Mouse (Mus musculus) liver, embryonic 11.5 days (tissue): ENCODE measurements around the gene Tmem44. TPM values are rescaled to one million over a fixed set of nuclear protein-coding genes. Genes with fewer than 3 reads are reported as not detected.

Experiments used
- ATAC-seq: fragments of 200-750 bp; cut with Nextera tagmentation; replicated peaks from 2 replicates; pipeline ENCODE4 v1.8.0; 2017; ENCODE audit warnings: moderate number of reproducible peaks, mild to moderate bottlenecking, moderate TSS enrichment, moderate library complexity; ENCODE audit not compliant: low FRiP score
- DNase-seq: peaks from one replicate; pipeline ENCODE4 v3.0.0-alpha.2; 2017; ENCODE audit warnings: low spot score
- H3K27ac ChIP-seq: fragments of 300-500 bp; sonication (generic); 2 replicates; pipeline ENCODE4 v1.5.1; 2014; ENCODE audit warnings: mild to moderate bottlenecking, low read depth, low read length, control low read depth
- H3K27me3 ChIP-seq: fragments of 300-500 bp; sonication (generic); replicated peaks from 2 replicates; pipeline ENCODE4 v1.6.1; 2014; ENCODE audit warnings: low read length, mixed read lengths; ENCODE audit not compliant: control insufficient read depth, insufficient read depth
- H3K36me3 ChIP-seq: fragments of 300-500 bp; sonication (generic); 2 replicates; pipeline ENCODE4 v1.6.1; 2014; ENCODE audit warnings: mild to moderate bottlenecking, low read length, moderate library complexity, mixed read lengths; ENCODE audit not compliant: control insufficient read depth, insufficient read depth
- H3K4me1 ChIP-seq: fragments of 300-500 bp; sonication (generic); replicated peaks from 2 replicates; pipeline ENCODE4 v1.6.1; 2014; ENCODE audit warnings: low read length, mixed read lengths; ENCODE audit not compliant: control insufficient read depth, insufficient read depth
- H3K4me2 ChIP-seq: fragments of 300-500 bp; sonication (generic); 2 replicates; pipeline ENCODE4 v1.6.1; 2014; ENCODE audit warnings: mild to moderate bottlenecking, control low read depth, moderate library complexity
- H3K4me3 ChIP-seq: fragments of 300-500 bp; sonication (generic); 2 replicates; pipeline ENCODE4 v1.5.1; 2014; ENCODE audit warnings: low read depth, low read length, control low read depth
- H3K9ac ChIP-seq: fragments of 300-500 bp; sonication (generic); 2 replicates; pipeline ENCODE4 v1.6.1; 2014; ENCODE audit warnings: low read depth, low read length, control low read depth
- H3K9me3 ChIP-seq: fragments of 300-500 bp; sonication (generic); 2 replicates; pipeline ENCODE4 v1.6.1; 2016; ENCODE audit warnings: low read length, inconsistent platforms, mixed read lengths; ENCODE audit not compliant: control insufficient read depth
- WGBS: fragments of 180-500 bp; shearing (Covaris S2); extraction: QIAGEN DNeasy Blood & Tissue Kit; methylation state at CpG from one replicate; pipeline ENCODE4 v1.1.7; 2014; 5-methylcytosine and 5-hydroxymethylcytosine counted together
- polyA plus RNA-seq: library from polyadenylated mRNA; unstranded; fragments of >200 nt; fragmentation: Nextera tagmentation; extraction: Ambion mirVana; gene quantifications from 2 replicates; pipeline ENCODE4 v1.2.1, GENCODE M21; 2014

The Tmem44 gene
- polyA plus RNA-seq, 1 experiment from 2014 or later, result 3.5 TPM

DNA sequence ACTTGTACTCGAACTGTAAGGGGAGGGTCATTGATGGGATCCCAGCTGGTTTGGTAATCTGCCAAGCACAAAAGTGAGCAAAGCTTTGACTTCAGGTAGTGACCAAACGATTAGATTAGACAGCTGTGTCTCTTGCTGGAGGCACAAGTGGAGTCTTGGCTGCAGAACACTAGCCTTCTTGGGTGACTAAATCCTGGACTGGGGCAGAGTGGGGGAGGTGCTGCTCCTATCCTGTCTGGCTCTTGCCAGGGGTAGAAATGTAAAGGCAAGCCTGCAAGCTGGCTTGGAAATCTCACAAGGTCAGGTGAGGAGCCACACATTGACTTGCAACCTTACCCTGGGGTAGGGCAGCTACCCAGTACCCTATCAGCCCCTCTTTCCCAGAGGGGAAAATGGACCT, 59.9 kb downstream of the Tmem44 start:
- H3K36me3 ChIP-seq, result no peaks in the 10 kb centered on the region
- no peak overlapping the region for H3K27ac ChIP-seq
- H3K4me3 ChIP-seq, result no peak overlapping the region
- peaks cover 4% of the 10 kb centered on the region; the same call in 1 of the 2 replicates for H3K27me3 ChIP-seq
- DNase-seq (no peak), ATAC-seq (no peak)
- no peaks in the 10 kb centered on the region for H3K4me1 ChIP-seq
- no peaks in the 10 kb centered on the region for H3K9me3 ChIP-seq
- 59% methylated on average over 2 of the region's 2 CpGs for WGBS
- no peak overlapping the region for H3K9ac ChIP-seq
- H3K4me2 ChIP-seq, result no peak overlapping the region

DNA sequence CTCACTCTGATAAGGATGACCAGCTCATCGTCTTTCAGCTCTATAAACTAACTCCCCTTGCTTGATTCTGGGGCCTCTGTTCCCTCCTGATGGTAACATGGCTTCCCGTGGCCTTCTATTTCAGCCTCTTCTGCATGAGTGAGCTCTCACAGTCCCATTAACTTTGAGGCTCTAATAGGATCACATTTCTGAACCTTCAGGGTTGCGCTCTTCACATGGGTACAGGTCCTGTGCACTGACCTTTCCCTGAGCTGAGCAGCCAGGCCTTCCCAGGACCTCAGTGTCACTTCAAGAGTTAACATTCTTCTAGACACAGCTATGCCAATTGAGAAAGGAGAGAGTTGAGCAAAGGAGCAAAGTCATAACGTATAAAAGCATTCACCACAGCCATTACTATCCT, 60.3 kb downstream of the Tmem44 start:
- no peak for DNase-seq

DNA sequence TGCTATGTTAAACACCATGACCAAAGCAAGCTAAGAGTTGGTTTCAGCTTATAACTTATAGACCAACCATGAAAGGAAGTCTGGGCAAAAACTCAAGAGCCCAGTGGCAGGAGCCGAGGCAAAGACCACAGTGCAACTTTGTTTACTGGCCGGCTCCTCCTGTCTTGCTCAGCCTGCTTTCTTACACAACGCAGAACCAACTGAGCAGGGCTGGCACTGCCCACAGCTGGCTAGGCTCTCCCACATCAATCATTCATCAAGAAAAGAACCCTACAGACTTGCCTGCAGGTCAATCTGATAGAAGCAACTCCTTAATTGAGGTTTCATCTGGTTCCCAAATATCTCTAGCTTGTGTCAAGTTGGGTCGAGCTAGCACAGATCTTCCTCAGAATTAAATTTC, 61.0 kb downstream of the Tmem44 start:
- Histone ChIP-seq H3K36me3 (no peaks in the 10 kb centered on the region), H3K4me1 (no peaks in the 10 kb centered on the region), H3K4me3 (no peak overlapping the region), H3K27ac (no peak overlapping the region), H3K9me3 (no peaks in the 10 kb centered on the region), H3K4me2 (no peak overlapping the region), H3K27me3 (peaks cover 4% of the 10 kb centered on the region; the same call in 1 of the 2 replicates), H3K9ac (no peak overlapping the region)
- 68% methylated on average over 4 of the region's 4 CpGs for WGBS
- DNase-seq (no peak), ATAC-seq (no peak)

More for the DNA sequence above, 60.3 kb downstream of the Tmem44 start:
- no peak overlapping the region for H3K4me2 ChIP-seq
- no peak overlapping the region for H3K27ac ChIP-seq
- no peaks in the 10 kb centered on the region for H3K9me3 ChIP-seq
- no peak overlapping the region for H3K9ac ChIP-seq
- peaks cover 4% of the 10 kb centered on the region; the same call in 1 of the 2 replicates for H3K27me3 ChIP-seq
- no peak for ATAC-seq
- 70% methylated on average over 4 of the region's 4 CpGs for WGBS
- no peak overlapping the region for H3K4me3 ChIP-seq
- no peaks in the 10 kb centered on the region for H3K36me3 ChIP-seq
- no peaks in the 10 kb centered on the region for H3K4me1 ChIP-seq

DNA sequence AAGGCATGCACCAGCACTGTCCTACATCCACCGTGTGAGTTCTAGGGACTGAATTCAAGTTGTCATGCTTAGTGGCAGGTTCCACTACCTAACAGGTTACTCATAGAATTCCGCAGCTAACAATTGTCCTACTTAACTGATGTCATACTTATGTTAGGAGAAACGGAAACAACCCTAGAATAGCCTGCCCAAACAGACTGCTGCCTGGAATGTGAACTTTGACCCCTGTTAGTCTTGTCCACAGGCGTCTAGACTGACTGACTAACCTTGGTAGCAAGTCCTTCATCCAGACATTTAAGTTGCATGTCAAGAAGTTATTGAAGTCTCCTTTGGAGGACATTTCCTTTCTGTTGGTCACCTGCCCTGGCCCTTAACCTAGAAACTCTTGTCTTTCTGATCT, 64.1 kb downstream of the Tmem44 start:
- H3K9me3 ChIP-seq, result no peaks in the 10 kb centered on the region
- H3K4me2 ChIP-seq, result no peak overlapping the region
- no peak overlapping the region for H3K4me3 ChIP-seq
- no peak for ATAC-seq
- no peak for DNase-seq
- no peaks in the 10 kb centered on the region; the same call in none of the 2 replicates for H3K27me3 ChIP-seq
- H3K36me3 ChIP-seq, result no peaks in the 10 kb centered on the region
- WGBS, result 65% methylated on average over 4 of the region's 4 CpGs
- no peaks in the 10 kb centered on the region for H3K4me1 ChIP-seq
- no peak overlapping the region for H3K9ac ChIP-seq
- no peak overlapping the region for H3K27ac ChIP-seq

DNA sequence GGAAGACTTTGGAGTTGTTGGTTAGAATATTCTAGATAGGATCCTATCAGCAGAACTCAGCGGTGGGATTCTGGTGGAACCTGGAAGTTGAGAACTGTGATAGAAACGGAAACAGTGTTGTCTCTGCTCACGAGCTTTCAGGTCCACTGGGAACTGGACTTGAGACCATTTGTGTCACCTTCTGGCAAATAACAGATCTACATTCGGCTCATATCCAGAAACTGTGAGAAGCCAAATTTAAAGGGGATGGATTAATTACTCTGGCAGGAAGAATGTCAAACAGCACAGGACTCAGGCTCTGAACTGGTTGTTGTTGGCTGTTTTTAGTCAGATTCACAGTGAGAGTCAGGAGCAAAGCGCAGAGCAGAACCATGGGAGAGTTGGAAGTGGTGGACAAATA, 72.9 kb downstream of the Tmem44 start:
- Histone ChIP-seq H3K27me3 (no peaks in the 10 kb centered on the region; the same call in none of the 2 replicates), H3K4me3 (no peak overlapping the region), H3K4me2 (no peak overlapping the region), H3K9me3 (no peaks in the 10 kb centered on the region), H3K27ac (no peak overlapping the region), H3K36me3 (no peaks in the 10 kb centered on the region), H3K4me1 (no peaks in the 10 kb centered on the region), H3K9ac (no peak overlapping the region)
- DNase-seq (no peak), ATAC-seq (no peak)
- WGBS, result 75% methylated on average over 5 of the region's 5 CpGs

DNA sequence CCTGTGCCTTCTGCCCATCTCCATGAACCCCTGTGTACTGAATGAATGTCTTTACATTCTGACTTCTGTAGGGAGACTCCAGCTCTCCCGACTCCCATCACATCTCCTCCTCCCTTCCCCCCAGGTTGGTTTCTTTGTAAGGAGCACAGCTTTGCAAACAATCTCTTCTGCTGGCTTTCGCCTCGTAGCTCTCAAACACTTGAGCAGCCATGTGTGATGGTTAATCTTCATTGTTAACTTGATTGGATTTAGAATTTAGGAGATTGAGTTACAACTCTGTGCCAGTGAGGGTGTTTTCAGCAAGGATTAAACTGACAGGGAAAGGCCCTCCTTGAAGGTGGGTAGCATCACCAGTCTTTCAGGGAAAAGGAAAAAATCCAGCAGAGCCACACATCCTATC, 73.6 kb downstream of the Tmem44 start:
- H3K36me3 ChIP-seq, result no peaks in the 10 kb centered on the region
- H3K4me2 ChIP-seq, result no peak overlapping the region
- H3K9me3 ChIP-seq, result no peaks in the 10 kb centered on the region
- no peak overlapping the region for H3K27ac ChIP-seq
- 71% methylated on average over 3 of the region's 3 CpGs for WGBS
- no peak for ATAC-seq
- H3K27me3 ChIP-seq, result no peaks in the 10 kb centered on the region; the same call in 1 of the 2 replicates
- no peak overlapping the region for H3K4me3 ChIP-seq
- no peak overlapping the region for H3K9ac ChIP-seq
- DNase-seq, result no peak
- no peaks in the 10 kb centered on the region for H3K4me1 ChIP-seq

DNA sequence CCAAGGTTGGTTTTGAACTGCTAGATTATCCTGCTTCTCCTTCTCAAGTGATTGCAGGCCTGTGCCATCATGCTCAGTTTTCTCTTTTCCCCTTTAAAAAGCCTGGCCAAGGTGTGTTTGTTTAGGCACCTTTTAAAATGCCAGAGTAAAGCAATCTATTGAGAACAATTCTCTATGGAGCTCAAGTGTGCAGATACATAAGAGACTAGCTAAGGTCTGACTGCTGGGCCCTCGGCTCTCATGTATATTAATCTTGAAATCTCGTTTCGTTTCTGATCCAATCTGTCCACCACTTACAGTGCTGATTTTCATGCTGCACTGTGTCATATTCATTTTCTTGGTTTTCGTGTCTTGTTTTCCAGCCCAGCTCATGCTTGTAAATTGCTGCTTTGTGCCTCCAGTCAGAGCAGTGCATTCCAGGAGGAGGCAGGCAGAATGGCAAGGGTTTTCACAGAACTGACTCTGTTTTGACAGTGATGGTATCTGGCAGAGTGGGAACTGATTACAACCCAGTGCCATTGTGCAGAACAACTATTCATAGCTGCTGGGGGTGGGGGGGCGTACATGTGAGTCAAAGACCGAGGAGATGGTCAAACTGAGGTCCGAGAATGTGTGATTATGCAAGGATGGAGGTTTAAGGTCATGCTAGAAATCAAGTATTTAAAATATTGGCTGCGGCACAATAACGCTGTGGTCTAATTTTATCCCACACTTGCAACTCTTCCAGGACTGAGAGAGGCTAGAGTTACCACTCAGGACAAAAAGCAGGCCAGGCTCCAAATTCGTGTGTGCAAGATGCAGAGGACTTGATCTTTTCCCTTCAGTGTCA, 74.8 kb downstream of the Tmem44 start:
- H3K4me3 ChIP-seq, result no peak overlapping the region
- no peaks in the 10 kb centered on the region for H3K36me3 ChIP-seq
- no peak for DNase-seq
- no peaks in the 10 kb centered on the region; the same call in 1 of the 2 replicates for H3K27me3 ChIP-seq
- H3K27ac ChIP-seq, result no peak overlapping the region
- H3K9me3 ChIP-seq, result peaks cover 3% of the 10 kb centered on the region; the same call in 1 of the 2 replicates
- 69% methylated on average over 10 of the region's 10 CpGs for WGBS
- no peak for ATAC-seq
- H3K4me1 ChIP-seq, result no peaks in the 10 kb centered on the region
- H3K4me2 ChIP-seq, result no peak overlapping the region
- H3K9ac ChIP-seq, result no peak overlapping the region

DNA sequence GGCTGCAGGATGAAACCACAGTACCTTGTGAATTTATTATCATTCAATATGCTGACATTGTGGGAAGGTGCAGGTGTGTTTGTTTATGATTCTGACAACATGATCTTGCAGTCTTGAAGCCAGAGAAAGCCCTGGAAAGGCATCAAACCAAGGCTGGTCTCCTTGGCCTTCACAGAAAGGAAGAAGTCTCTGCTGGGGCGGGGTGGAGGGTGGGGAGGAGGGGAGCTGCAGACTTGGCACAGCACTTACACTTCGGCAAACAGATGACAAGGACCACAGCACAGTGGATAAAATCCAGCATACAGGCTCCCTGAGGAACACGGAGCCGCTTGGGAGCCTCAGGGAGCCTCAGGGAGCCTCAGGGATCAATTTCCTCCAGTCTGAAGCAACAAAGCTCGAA, 78.2 kb downstream of the Tmem44 start:
- 76% methylated on average over 5 of the region's 5 CpGs for WGBS
- no peaks in the 10 kb centered on the region for H3K36me3 ChIP-seq
- DNase-seq (no peak), ATAC-seq (no peak)
- H3K27me3 ChIP-seq, result no peaks in the 10 kb centered on the region; the same call in 1 of the 2 replicates
- no peak overlapping the region for H3K27ac ChIP-seq
- no peak overlapping the region for H3K9ac ChIP-seq
- peaks cover 3% of the 10 kb centered on the region; the same call in 1 of the 2 replicates for H3K9me3 ChIP-seq
- H3K4me2 ChIP-seq, result no peak overlapping the region
- H3K4me3 ChIP-seq, result no peak overlapping the region
- no peaks in the 10 kb centered on the region for H3K4me1 ChIP-seq

DNA sequence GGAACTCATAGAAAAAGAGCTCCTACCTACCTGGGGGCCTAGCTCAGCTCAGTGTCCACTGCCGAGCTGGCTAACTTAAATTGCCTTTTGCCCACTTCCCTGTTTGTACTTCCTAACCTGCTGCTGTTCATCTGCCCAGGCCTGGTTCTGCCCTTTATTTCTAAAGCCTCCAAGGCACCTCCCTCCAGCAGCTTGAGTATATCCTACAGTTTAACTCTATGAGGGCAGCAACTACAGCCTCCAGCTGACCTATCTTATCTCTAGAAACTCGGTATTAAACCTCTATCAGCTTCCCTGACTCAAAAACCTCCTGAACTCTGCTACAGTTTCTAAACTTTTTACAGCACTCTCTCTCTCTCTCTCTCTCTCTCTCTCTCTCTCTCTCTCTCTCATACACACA, 78.7 kb downstream of the Tmem44 start:
- WGBS, result 56% methylated on average over 2 of the region's 2 CpGs
- peaks cover 3% of the 10 kb centered on the region; the same call in 1 of the 2 replicates for H3K9me3 ChIP-seq
- no peak for DNase-seq

More for the DNA sequence above, 78.7 kb downstream of the Tmem44 start:
- ATAC-seq, result no peak
- Histone ChIP-seq H3K4me2 (no peak overlapping the region), H3K36me3 (no peaks in the 10 kb centered on the region), H3K9ac (no peak overlapping the region), H3K4me1 (no peaks in the 10 kb centered on the region), H3K27ac (no peak overlapping the region), H3K27me3 (no peaks in the 10 kb centered on the region; the same call in 1 of the 2 replicates), H3K4me3 (no peak overlapping the region)
